Mouse (Mus musculus) layer of hippocampus, adult 2 months (tissue): ENCODE results near the gene Arhgef6. TPM values are rescaled to one million over a fixed set of nuclear protein-coding genes. Genes with fewer than 3 reads are reported as not detected.

ENCODE experiments used
- DNase-seq, 2 experiments: peaks; one replicate each; pipeline ENCODE4 v3.0.0; 2022; ENCODE audit warnings: low spot score in 2 of 2
- H3K27ac ChIP-seq: fragments of 200-600 bp; 2 replicates; pipeline ENCODE4 v1.8.1; 2022
- H3K4me3 ChIP-seq: fragments of 200-600 bp; 2 replicates; pipeline ENCODE4 v1.8.1; 2022; ENCODE audit warnings: mild to moderate bottlenecking
- CTCF ChIP-seq: fragments of 200-600 bp; conservative IDR thresholded peaks from 2 replicates; pipeline ENCODE4 v1.8.1; 2022; ENCODE audit warnings: antibody characterized with exemption, mild to moderate bottlenecking, moderate library complexity
- total RNA-seq, 2 experiments: library from RNA; stranded (reverse); gene quantifications; 2 replicates each; pipeline ENCODE4 v1.2.3; 2021

Arhgef6 gene
- total RNA-seq, 2 experiments from 2014 or later = 31.3 to 39.4 TPM

DNA sequence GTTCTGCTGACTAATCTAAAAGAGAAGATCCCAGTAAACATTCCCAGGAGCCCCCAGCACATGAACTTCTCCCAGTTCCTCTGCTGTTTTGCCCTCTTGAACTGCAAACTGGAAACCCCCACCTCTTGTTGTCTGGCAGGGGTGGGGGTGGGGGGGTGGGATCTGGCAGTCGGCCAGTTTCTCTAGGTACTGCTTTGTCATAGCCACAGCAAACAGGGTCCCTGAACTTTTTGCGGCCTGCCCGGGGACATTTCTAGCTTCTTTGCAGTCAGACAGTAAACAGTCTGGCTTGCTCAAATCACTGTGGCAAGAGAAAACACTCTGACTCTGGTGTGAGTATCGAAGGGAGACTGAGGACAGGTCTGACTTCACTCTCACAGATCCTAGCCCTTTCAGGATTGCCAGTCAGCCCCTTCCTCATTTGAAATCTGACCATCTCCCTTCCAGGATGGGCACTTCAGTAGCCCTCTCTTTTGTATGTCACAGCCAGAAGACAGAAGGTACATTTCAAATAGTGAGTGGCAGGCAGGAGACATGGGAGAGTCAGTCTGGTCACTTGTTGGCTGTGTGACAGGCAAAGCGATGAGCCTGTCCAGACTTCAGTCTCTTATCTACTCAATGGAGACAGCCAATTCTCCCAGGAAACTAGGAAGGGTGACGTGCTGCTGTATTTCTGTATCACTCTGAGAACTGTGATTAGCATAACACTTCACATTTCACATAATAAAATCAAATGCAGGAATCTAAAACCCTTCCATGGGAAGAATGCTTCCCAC, 60.8 kb downstream of the Arhgef6 start:
- Histone ChIP-seq H3K27ac (no peak overlapping the region), H3K4me3 (no peak overlapping the region)
- no peak for TF ChIP-seq CTCF
- DNase-seq = no peak

DNA sequence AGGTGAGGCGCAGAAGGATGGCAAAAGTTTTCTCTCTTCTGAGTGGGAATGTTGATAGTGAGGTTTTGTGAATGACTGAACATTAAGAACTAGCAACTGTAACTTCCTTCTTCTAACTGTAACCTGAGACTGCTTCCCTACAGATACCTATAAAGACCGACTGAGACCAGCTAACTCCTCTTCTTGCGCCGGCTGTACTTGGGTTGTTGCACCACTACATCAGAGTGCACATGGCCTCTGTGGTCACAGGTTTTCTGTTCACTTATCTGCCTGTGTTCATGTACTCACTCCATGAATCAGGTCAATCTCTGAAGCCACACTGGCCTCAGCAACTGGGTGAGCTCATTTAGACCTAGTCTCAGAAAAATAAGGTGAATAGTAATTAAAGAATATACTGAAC, 75.0 kb downstream of the Arhgef6 start:
- no peak for TF ChIP-seq CTCF
- no peak overlapping the region for H3K27ac ChIP-seq
- no peak for DNase-seq
- no peak overlapping the region for H3K4me3 ChIP-seq

DNA sequence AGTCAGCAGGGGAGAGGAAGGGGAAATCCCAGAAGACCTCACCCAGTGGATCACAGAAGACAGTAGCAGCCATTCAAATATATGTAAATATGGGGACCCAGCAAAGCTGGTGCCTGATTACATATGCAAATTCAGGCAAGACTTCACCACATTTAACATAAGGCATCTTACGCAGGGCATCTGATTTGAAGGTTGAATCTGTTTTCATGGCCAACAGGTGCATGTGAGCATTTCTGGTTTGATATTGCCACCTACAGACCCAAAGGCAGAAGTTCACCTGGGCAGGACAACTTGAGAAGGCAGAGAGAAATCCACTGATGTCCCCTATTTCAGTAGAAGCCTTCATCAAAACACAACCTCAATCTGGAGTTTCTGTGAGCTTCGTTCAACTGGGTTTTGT, 77.8 kb downstream of the Arhgef6 start:
- Histone ChIP-seq H3K4me3 (no peak overlapping the region), H3K27ac (no peak overlapping the region)
- TF ChIP-seq CTCF = peak; percentile 72
- no peak for DNase-seq

DNA sequence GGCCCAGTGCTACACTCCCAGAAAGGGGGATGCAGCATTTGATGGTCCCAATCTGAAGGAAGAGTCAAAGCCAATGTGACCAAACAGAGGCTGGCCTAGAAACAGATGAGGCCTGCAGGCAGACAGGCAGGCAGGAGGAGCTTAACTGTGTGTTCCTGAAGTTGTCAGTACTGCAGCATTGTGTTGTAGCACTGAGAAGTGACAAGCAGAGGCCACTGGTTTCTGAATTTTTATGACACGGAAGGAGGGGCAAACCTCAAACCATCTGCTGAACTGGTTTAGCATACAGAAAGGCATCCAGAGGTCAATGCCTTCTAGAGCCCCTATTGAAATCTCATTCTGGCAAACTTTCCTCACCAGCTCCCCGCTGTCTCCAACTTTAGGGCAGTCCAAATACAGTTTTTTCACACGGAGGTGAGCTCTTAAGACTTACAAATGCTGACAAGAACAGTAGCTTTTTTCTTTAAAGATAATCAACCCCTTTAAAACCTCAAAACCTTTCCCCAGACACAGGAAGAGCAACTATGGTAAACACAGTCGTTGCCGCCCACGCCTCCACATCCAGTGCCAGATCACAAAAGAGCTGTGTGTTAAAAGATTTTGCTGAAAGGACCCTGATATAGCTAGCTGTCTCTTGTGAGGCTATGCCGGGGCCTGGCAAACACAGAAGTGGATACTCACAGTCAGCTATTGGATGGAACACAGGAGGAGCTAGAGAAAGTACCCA, 85.0 kb downstream of the Arhgef6 start:
- TF ChIP-seq CTCF = no peak
- H3K27ac ChIP-seq = no peak overlapping the region
- H3K4me3 ChIP-seq = no peak overlapping the region
- no peak for DNase-seq

DNA sequence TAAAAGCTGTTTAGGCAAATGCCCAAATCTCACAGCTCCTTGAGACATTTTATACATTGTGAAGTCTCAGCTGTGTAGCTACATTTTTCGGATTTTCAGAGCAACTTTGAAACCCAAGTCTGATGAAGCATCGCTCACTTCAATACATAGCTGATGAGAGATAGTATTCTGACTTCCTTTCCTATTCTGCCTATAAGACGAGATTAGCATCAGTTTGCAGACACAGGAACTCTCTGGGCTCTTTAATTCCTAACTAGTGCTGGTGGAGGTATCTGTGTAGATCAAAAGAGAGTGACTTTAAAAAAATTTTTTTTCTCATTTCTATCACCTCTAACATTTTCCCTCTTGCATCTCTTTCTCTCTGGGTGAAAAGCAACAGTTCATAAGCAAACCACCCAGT, 100.0 kb downstream of the Arhgef6 start:
- DNase-seq = no peak
- Histone ChIP-seq H3K4me3 (no peak overlapping the region), H3K27ac (no peak overlapping the region)
- no peak for TF ChIP-seq CTCF

DNA sequence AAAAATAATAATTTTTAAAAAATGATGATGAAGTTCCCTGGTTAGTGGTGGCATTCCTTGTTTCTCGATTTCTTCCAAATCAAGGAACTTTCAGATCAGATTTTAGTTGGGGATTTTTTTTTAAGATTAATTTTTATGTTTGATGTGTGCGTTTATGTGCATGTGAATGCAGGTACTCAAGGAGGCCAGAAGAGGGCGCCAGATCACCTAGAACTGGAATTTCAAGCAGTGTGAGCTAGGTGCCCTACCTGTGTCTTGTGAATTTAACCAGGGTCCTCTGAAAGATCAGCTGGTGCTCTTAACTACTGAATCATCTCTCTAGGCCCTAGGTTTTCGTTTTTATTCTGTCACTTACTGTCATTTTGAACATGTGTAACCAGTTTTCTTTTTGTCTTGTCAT, 102.5 kb downstream of the Arhgef6 start:
- peak; percentile 58 for TF ChIP-seq CTCF
- no peak for DNase-seq
- Histone ChIP-seq H3K27ac (no peak overlapping the region), H3K4me3 (no peak overlapping the region)

DNA sequence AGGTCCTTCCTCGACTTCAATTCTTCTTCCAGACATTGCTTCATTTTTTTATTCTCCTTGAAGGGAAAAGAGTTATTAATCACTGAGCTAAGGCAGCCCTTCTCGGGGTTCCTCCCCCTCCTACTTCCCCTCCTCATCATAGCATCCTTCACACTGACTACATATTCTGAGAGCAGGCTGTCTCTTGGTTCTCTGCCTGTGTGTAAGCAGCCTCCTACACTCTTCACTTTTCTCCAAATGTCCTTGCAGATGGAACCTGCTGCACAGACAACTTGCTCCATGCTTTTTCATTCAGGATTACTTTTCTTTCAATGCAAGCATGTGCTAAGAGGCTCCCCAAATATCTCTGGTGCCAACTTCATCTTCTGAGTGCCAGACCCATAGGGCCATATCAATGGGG, 104.9 kb downstream of the Arhgef6 start:
- TF ChIP-seq CTCF = no peak
- Histone ChIP-seq H3K4me3 (no peak overlapping the region), H3K27ac (0 out of 2 replicates have a peak overlapping the region, but pooled peaks have one; percentile 10)
- peak; percentile 20 to 54 for DNase-seq

DNA sequence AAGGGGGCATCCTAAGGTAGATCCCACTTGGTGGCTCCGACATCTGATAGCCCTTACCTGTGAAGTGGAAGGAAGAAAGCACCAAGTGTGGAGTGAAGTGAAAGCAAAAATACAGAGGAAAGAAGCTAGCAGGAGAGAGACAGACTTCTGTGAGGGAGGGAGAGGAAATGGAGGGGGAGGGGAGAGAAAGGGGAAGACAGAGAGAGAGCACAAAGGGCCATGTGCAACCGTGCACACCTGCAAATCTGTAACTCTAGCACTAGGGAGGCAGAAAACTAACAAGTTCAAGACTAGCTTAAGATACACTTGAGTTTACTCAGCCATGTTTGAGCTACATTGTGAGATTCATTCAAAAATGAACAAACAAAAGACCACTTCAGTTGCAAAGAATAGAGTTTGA, 110.4 kb downstream of the Arhgef6 start:
- DNase-seq = no peak
- TF ChIP-seq CTCF = no peak
- Histone ChIP-seq H3K4me3 (no peak overlapping the region), H3K27ac (no peak overlapping the region)

DNA sequence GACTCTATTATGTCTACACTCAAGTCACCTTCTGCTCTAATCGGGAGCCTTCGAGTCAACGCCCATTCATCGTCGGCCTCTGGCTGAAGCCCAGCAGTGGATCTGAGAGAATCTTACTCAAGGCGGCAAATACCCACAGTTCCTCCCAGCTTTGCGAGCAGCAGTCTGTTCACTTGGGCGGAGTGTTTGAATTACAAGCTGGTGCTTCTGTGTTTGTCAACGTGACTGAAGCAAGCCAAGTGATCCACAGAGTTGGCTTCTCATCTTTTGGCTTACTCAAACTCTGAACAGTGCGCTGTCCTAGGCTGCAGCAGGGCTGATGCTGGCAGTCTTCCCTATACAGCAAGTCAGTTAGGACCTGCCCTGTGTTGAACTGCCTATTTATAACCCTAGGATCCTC, 115.2 kb downstream of the Arhgef6 start:
- no peak for TF ChIP-seq CTCF
- Histone ChIP-seq H3K27ac (peak overlapping the region; percentile 32; the same call in 1 of the 2 replicates), H3K4me3 (no peak overlapping the region)
- peak; percentile 34 to 36 for DNase-seq

DNA sequence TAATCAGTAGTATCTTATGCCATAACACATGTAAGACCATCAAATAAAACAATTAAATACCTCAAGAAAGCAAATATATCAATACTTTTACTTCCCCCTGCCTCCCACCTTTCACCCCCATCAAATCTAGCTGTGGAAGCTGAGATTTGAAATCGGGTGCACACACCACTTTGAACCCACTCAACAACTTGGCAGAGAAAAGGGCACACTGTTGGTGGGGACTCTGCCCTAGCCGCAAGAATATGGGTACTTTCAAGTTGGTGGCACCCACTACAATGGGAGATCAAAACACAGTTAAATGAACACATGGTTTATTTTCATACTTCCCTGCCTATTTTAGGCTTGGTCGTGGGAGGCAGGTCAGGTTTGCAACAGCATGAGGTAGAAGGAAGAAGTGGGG, 116.6 kb downstream of the Arhgef6 start:
- no peak for TF ChIP-seq CTCF
- no peak for DNase-seq
- H3K27ac ChIP-seq = no peak overlapping the region
- H3K4me3 ChIP-seq = no peak overlapping the region

DNA sequence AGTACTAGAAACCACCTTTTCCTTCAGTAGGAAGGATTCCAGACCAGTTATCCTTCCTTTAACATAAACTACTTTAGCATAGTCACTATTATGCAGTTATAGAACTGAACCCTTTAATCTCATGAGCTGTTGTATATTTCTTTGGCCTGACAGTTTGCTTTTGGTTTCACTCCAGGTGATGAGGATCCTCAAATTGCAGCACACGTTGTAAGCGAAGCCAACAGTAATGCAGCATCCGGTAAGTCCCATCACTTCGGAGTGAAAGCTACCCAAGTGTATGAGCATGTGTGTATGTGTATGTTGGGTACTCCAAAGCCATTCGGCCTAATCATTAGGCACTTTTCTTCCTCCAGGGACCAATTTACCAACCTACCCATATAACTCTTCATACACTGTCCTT, 119.0 kb downstream of the Arhgef6 start:
- TF ChIP-seq CTCF = no peak
- no peak overlapping the region for H3K27ac ChIP-seq
- DNase-seq = no peak
- no peak overlapping the region for H3K4me3 ChIP-seq

DNA sequence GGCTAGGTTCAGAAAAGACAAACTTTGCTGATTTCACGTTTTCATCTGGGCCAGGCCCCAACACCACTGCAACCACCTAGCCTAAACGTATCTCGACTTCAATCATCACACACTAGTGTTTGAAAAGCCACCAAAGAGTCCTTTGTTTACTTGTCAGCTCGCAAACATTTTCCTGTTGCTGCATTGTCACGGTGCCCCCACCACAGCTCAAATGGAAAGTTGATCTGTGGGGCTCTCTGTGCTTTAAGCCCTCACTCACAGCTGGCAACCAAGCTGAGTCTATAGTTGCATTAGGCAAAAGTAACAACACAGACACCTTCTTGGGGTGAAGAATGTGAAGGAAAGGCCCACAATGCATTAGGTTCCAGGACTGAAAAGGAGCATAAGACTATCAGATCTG, 122.3 kb downstream of the Arhgef6 start:
- Histone ChIP-seq H3K4me3 (no peak overlapping the region), H3K27ac (no peak overlapping the region)
- TF ChIP-seq CTCF = no peak
- no peak for DNase-seq

DNA sequence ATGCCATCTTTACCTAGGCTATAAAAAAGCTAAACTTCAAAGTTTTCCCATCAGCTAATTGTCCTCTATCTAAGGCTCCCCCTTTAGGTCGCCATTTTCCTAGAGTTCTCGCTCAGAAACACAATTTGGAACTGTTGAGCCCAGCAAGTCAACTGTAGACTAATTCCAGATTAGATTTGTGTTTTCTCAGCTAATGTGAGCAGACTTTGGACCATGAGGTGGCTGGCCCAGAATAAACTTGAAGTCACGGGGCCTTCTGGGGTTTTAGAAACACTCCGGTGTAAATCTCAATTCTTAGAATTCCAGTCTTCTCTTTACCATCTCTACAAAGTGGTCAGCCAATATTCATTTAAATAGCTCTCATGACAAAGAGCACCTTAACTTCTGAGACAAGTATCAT, 123.0 kb downstream of the Arhgef6 start:
- TF ChIP-seq CTCF = no peak
- no peak overlapping the region for H3K27ac ChIP-seq
- H3K4me3 ChIP-seq = no peak overlapping the region
- no peak for DNase-seq

DNA sequence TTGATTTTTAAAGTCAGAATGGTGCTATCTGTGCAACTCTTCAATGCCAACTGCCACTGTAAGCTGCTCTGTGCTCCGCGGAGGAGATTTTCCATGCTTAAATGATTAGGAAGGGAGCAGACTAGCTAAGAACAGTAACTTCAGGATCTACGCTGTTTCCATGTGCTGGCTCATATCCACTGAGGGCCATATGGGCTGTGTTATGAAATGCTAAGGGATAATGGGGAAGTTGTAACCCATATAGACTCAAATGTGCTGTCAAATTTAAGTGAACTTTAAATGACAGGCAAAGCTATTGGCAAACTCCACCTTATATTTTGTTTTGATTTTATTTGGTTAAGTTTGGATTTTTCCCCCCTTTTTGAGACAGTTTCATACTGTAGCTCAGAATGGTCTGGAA, 125.7 kb downstream of the Arhgef6 start:
- Histone ChIP-seq H3K27ac (no peak overlapping the region), H3K4me3 (no peak overlapping the region)
- no peak for TF ChIP-seq CTCF
- DNase-seq = peak; percentile 5 to 11
